In genomic region chr4:45490036-45490752, GRCm38 (mm10) we compare ENCODE assay signal across 8 mouse cellular contexts. TPM values are rescaled to one million over a fixed set of nuclear protein-coding genes. Genes with fewer than 3 reads are reported as not detected.
DNase-seq lines count a peak whose midpoint lies in the region; ATAC-seq lines count a peak whose summit lies in the region.

No protein-coding gene starts in this region.

- no peaks in the 10 kb centered on the region for H3K27me3 ChIP-seq in heart, embryonic 12.5 days (replicated peaks)
- no peaks in the 10 kb centered on the region for H3K27me3 ChIP-seq in liver, embryonic 15.5 days

- H3K27ac ChIP-seq in heart, embryonic 12.5 days (ENCODE audit: poor library complexity, severe bottlenecking) = peak overlapping the region; percentile 91
- H3K27ac ChIP-seq in liver, embryonic 15.5 days (replicated peaks) = peak overlapping the region; percentile 61

- H3K4me2 ChIP-seq in heart, embryonic 12.5 days = peak overlapping the region; percentile 44
- no peak overlapping the region for H3K4me2 ChIP-seq in liver, embryonic 15.5 days

- H3K9me3 ChIP-seq in heart, embryonic 12.5 days (replicated peaks) = no peaks in the 10 kb centered on the region
- H3K9me3 ChIP-seq in liver, embryonic 15.5 days (replicated peaks) = no peaks in the 10 kb centered on the region

- WGBS in heart, embryonic 12.5 days = 13% methylated on average over 8 of the region's 8 CpGs
- WGBS in liver, embryonic 15.5 days (ENCODE audit: insufficient replicate concordance) = 46% methylated on average over 8 of the region's 8 CpGs

- ATAC-seq in heart, embryonic 12.5 days (ENCODE audit: insufficient number of reproducible peaks, low FRiP score) = no peak
- ATAC-seq in liver, embryonic 15.5 days (ENCODE audit: insufficient read depth) = no peak
- ATAC-seq in frontal cortex, adult (ENCODE audit: low TSS enrichment) = no peak

- peak overlapping the region; percentile 43; the same call in 1 of the 2 replicates for H3K9ac ChIP-seq in heart, embryonic 12.5 days
- no peak overlapping the region for H3K9ac ChIP-seq in liver, embryonic 15.5 days

- peaks cover 97% of the 10 kb centered on the region for H3K4me1 ChIP-seq in heart, embryonic 12.5 days (replicated peaks)
- peaks cover 97% of the 10 kb centered on the region for H3K4me1 ChIP-seq in liver, embryonic 15.5 days (replicated peaks)

- DNase-seq in 416B (ENCODE audit: low read depth) = peak; percentile 33
- DNase-seq in Muller cell, postnatal 12 days (ENCODE audit: inconsistent ontology term) = peak; percentile 93
- no peak for DNase-seq in layer of hippocampus, adult 9-11 months
- no peak for DNase-seq in layer of hippocampus, postnatal 10 days (ENCODE audit: low spot score in 2 of 2)
- DNase-seq in urinary bladder, postnatal 25 days (ENCODE audit: low spot score) = no peak

- peaks cover 16% of the 10 kb centered on the region for H3K36me3 ChIP-seq in heart, embryonic 12.5 days
- H3K36me3 ChIP-seq in liver, embryonic 15.5 days (replicated peaks) = peaks cover 24% of the 10 kb centered on the region

- no peak overlapping the region for H3K4me3 ChIP-seq in heart, embryonic 12.5 days
- no peak overlapping the region for H3K4me3 ChIP-seq in liver, embryonic 15.5 days (replicated peaks)

RNA-seq across cellular contexts. Expression of gene Shb, which starts 42.1 kb away (rescaled TPM):
- polyA plus RNA-seq in heart, embryonic 12.5 days (2016; fragmentation: Nextera tagmentation; extraction: Ambion mirVana) = 13.9 and 15.3 TPM in 2 replicates
- polyA plus RNA-seq in liver, embryonic 15.5 days (2015; fragmentation: Nextera tagmentation; extraction: Ambion mirVana) = 2.9 and 3.9 TPM in 2 replicates
- 10 to 100 TPM; 27.0 to 29.0 TPM for total RNA-seq in layer of hippocampus, postnatal 10 days (2021)

Comparison
In these comparisons a context has a peak if more than half of its experiments do, and no peak if none do; other contexts are left out.
1. DNase-seq: peak in 416B (single experiment) and Muller cell, postnatal 12 days (single experiment); none in layer of hippocampus, adult 9-11 months (single experiment), layer of hippocampus, postnatal 10 days (0 of 2) and urinary bladder, postnatal 25 days (single experiment).